Mouse (Mus musculus) heart, adult 2 months (tissue): ENCODE results near the gene Vipr1. TPM values are rescaled to one million over a fixed set of nuclear protein-coding genes. Genes with fewer than 3 reads are reported as not detected.
"Not testable (repeated sequence)": the region's sequence is repeated elsewhere in the genome, so short reads cannot be mapped to it uniquely, and the experiment has no call there.

ENCODE experiments used
- DNase-seq, 2 experiments: peaks; one replicate each; pipeline ENCODE4 v3.0.0; 2021
- H3K27ac ChIP-seq: fragments of 200-600 bp; 2 replicates; pipeline ENCODE4 v1.8.1; 2022
- H3K27me3 ChIP-seq: fragments of 200-500 bp; 2 replicates; pipeline ENCODE4 v1.6.1; 2012; ENCODE audit warnings: mild to moderate bottlenecking, low read length, inconsistent platforms, mixed read lengths; ENCODE audit not compliant: control insufficient read depth, insufficient read depth
- H3K36me3 ChIP-seq: fragments of 200-500 bp; 2 replicates; pipeline ENCODE4 v1.6.1; 2012; ENCODE audit warnings: low read length, inconsistent platforms; ENCODE audit not compliant: control insufficient read depth, insufficient read depth
- H3K4me1 ChIP-seq: fragments of 200-500 bp; 2 replicates; pipeline ENCODE4 v1.6.1; 2011; ENCODE audit warnings: low read length; ENCODE audit not compliant: control insufficient read depth, insufficient read depth
- H3K4me3 ChIP-seq: fragments of 200-600 bp; 2 replicates; pipeline ENCODE4 v1.8.1; 2022
- H3K79me2 ChIP-seq: fragments of 200-500 bp; replicated peaks from 2 replicates; pipeline ENCODE4 v1.6.1; 2012; ENCODE audit warnings: mild to moderate bottlenecking, inconsistent platforms, low read length, moderate library complexity, mixed read lengths; ENCODE audit not compliant: control insufficient read depth, insufficient read depth
- H3K9ac ChIP-seq: fragments of 200-500 bp; 2 replicates; pipeline ENCODE4 v1.6.1; 2012; ENCODE audit warnings: low read depth, mild to moderate bottlenecking, control low read depth, inconsistent platforms, low read length, mixed read lengths
- CTCF ChIP-seq: fragments of 200-600 bp; IDR thresholded peaks from 2 replicates; pipeline ENCODE4 v1.8.1; 2022; ENCODE audit warnings: antibody characterized with exemption, mild to moderate bottlenecking, moderate library complexity
- EP300 ChIP-seq: fragments of 200-500 bp; IDR thresholded peaks from 2 replicates; pipeline ENCODE4 v1.6.1; 2011; ENCODE audit warnings: low read depth, low read length, control low read depth; ENCODE audit not compliant: insufficient read depth
- POLR2A ChIP-seq: fragments of 200-500 bp; IDR thresholded peaks from 2 replicates; pipeline ENCODE4 v1.6.1; 2011; ENCODE audit warnings: mild to moderate bottlenecking, low read depth, low read length, control low read depth; ENCODE audit not compliant: insufficient read depth
- WGBS: fragments of 180-500 bp; shearing (Covaris S2); methylation state at CpG from one replicate; pipeline ENCODE4 v1.1.7; 2018; 5-methylcytosine and 5-hydroxymethylcytosine counted together
- intact Hi-C: fragments of 180-260 bp; cut with DNase I; formaldehyde crosslinking; loops from one replicate; pipeline ENCODE4 v1.15.1; 2025
- long read RNA-seq: library from polyadenylated mRNA; stranded (forward); transcript quantifications from one replicate; pipeline ENCODE4 v2.0.0, GENCODE M21; 2021
- polyA plus RNA-seq: library from polyadenylated mRNA; depleted of rRNA; stranded (reverse); fragments of >200 nt; gene quantifications from 2 replicates; pipeline ENCODE4 v1.2.3, GENCODE M21; 2012; rRNA removed
- total RNA-seq, 2 experiments: library from RNA; stranded (reverse); gene quantifications; 2 replicates each; pipeline ENCODE4 v1.2.3; 2021

The Vipr1 gene
- total RNA-seq (1 to 10 TPM; 1.2 to 1.4 TPM), polyA plus RNA-seq (0.41 and 0.45 TPM in 2 replicates)
- long read RNA-seq: 0 reads

DNA sequence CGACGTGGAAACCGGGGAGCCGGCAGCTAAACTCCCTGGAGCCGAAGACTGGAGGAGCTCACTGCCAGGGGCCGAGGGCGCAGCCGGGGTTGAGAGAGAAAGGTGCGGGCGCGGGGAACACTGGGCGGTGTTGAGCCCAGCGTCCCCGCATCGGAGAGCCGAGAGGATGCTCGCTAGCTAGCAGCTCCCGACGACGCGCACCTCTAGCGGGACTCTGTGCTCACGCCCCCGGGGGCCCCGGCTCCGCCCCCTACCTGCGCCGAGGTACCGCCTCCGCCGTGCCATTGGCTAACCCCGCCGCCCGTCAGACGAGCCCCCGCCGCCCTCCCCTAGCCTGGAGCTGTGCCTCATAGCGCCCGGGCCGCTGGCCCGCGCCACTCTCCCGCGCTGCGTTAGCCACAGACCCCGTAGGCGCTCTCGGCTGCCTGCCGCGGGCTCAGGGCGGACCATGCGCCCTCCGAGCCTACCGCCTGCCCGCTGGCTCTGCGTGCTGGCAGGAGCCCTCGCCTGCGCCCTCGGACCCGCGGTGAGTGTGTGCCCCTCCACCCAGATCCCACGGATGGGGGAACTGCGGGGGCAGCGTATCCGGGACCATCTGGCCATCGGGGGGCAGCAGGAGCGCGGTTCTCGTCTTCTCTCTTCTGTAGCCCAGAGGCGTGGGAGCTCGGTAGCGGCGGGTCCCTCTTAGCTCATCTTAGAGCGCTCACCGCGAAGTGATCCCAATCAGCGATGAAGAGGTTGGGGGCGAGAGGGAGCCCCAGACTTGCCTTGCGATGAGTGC lies at the start of gene Vipr1:
Vipr1 (plus strand) TSS at position 316 of the 781 bp plus-strand sequence.
- WGBS: under 1% methylated on average over 78 of the region's 79 CpGs
- Histone ChIP-seq H3K4me3 (peak within 1 kb of the TSS; percentile 46), H3K4me1 (no peaks in the 10 kb centered on the region), H3K27ac (no peak within 1 kb of the TSS; the same call in 1 of the 2 replicates), H3K27me3 (peaks cover 8% of the 10 kb centered on the region), H3K79me2 (no peaks in the 10 kb centered on the region), H3K36me3 (no peaks in the 10 kb centered on the region), H3K9ac (peak within 1 kb of the TSS; percentile 69)
- intact Hi-C loops: loop anchor here (2.0 kb wide), 1 partner anchor 36 kb away; no protein-coding TSS in a partner anchor
- DNase-seq: peak; percentile 70 to 74
- TF ChIP-seq CTCF: 0 out of 2 replicates have a peak, but pooled peaks have one; percentile 6
- TF ChIP-seq EP300: no peak

DNA sequence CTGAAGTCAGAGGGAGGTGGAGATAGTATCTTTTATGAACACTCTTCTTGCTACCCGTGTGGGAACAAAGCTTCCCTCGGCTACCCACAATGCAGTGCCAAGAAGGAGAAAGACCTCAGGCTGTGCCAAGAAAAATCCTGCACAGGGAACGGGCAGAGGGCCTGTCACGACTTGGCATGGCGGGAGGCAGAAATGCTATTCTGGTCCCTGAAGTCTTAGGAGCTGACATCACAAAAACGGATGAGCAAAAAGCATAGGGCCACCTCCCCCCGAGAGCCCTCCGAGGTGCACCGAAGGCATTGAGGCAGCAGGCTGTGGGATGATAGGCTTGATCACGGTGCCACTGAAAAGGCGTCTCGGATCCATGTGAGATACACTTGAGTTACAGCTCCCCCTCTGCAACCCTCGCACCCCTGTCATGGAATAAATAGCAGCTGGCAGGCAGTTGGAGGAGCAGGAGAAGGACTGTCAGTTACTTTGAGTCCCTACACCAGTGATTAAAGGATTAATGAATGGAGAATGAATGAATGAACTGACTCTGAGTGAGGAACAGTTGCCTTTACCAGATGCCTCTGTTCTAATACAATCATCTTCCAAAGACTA lies 49.5 kb upstream of the Vipr1 start:
- Histone ChIP-seq H3K4me3 (no peak overlapping the region), H3K9ac (no peak overlapping the region), H3K36me3 (no peaks in the 10 kb centered on the region), H3K4me1 (peaks cover 3% of the 10 kb centered on the region), H3K27ac (no peak overlapping the region), H3K27me3 (no peaks in the 10 kb centered on the region), H3K79me2 (no peaks in the 10 kb centered on the region)
- WGBS: 50% methylated on average over 13 of the region's 13 CpGs
- TF ChIP-seq EP300 (no peak), CTCF (no peak), POLR2A (no peak)
- intact Hi-C loops: no loop called here
- DNase-seq: peak in 1 of 2 experiments; percentile 41

GRCm38 (mm10) chr9:121593768-121594167 lies 48.7 kb upstream of the Vipr1 start:
- H3K36me3 ChIP-seq, H3K4me3 ChIP-seq, DNase-seq, H3K4me1 ChIP-seq, H3K9ac ChIP-seq, H3K79me2 ChIP-seq, H3K27me3 ChIP-seq, H3K27ac ChIP-seq, intact Hi-C loops: not testable (repeated sequence)
- WGBS: 85% methylated on average over 3 of the region's 3 CpGs

GRCm38 (mm10) chr9:121594771-121595170 lies 47.7 kb upstream of the Vipr1 start:
- H3K36me3 ChIP-seq: no peaks in the 10 kb centered on the region
- no peak for TF ChIP-seq EP300
- no peak for TF ChIP-seq CTCF
- no peak for TF ChIP-seq POLR2A
- H3K27ac ChIP-seq: no peak overlapping the region
- intact Hi-C loops: no loop called here
- no peaks in the 10 kb centered on the region for H3K27me3 ChIP-seq
- no peaks in the 10 kb centered on the region for H3K79me2 ChIP-seq
- no peak overlapping the region for H3K4me3 ChIP-seq
- DNase-seq: no peak
- no peaks in the 10 kb centered on the region; the same call in 1 of the 2 replicates for H3K4me1 ChIP-seq
- WGBS: 76% methylated on average over 4 of the region's 4 CpGs
- no peak overlapping the region for H3K9ac ChIP-seq

DNA sequence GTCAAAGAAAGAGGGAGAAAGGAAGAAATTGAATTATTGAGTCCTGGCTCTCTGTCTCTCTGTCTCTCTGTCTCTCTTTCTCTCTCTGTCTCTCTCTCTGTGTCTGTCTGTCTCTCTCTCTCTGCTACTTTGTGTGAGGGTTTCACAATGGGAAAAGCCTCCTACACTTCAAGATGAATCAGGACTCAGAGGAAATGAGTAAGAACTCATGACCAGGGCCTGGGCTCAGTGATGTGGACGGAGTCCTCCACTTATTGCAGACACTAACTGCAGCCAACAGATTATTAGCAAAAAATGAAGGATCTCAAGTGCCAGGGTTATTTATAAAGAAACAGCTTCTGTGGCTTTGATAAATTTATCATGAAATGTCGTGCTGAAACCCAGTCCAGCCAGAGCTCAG lies 44.4 kb upstream of the Vipr1 start:
- 39% methylated on average over 2 of the region's 2 CpGs for WGBS
- Histone ChIP-seq H3K4me1 (0 out of 2 replicates have a peak, but pooled peaks cover 2% of the 10 kb centered on the region), H3K27ac (no peak overlapping the region), H3K36me3 (no peaks in the 10 kb centered on the region), H3K9ac (no peak overlapping the region), H3K4me3 (no peak overlapping the region), H3K27me3 (no peaks in the 10 kb centered on the region), H3K79me2 (no peaks in the 10 kb centered on the region)
- DNase-seq: no peak
- TF ChIP-seq CTCF (no peak), EP300 (no peak)
- intact Hi-C loops: no loop called here

DNA sequence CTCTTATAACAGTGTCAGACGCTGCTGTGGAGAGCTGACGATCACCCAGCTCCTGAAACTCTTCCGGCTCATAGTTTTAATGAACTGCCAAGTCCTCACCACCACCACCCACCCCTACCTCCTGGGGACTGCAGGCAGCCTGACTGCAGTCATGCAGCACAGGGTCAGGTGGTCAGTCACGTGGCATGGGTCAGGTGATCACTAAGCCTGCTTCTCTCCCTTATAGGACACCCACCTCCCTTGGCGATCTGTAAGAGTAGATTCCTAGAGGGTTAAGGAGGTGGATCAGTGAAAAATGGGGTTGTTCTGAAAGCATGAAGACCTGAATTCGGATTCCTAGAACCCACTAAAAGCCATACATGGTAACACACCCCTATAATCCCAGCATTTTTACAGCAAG lies 43.0 kb upstream of the Vipr1 start:
- H3K36me3 ChIP-seq: no peaks in the 10 kb centered on the region
- no peaks in the 10 kb centered on the region for H3K79me2 ChIP-seq
- no peak overlapping the region for H3K4me3 ChIP-seq
- no peaks in the 10 kb centered on the region for H3K27me3 ChIP-seq
- intact Hi-C loops: no loop called here
- 81% methylated on average over 6 of the region's 6 CpGs for WGBS
- H3K9ac ChIP-seq: no peak overlapping the region
- no peak overlapping the region for H3K27ac ChIP-seq
- no peak for DNase-seq
- 0 out of 2 replicates have a peak, but pooled peaks cover 2% of the 10 kb centered on the region for H3K4me1 ChIP-seq
- TF ChIP-seq CTCF (no peak), POLR2A (no peak), EP300 (no peak)
